Mouse (Mus musculus): ENCODE data around the gene Plekhg5. TPM values are rescaled to one million over a fixed set of nuclear protein-coding genes. Genes with fewer than 3 reads are reported as not detected.

The Plekhg5 gene
- polyA plus RNA-seq, 1 experiment from 2014 or later = 11.9 TPM

DNA sequence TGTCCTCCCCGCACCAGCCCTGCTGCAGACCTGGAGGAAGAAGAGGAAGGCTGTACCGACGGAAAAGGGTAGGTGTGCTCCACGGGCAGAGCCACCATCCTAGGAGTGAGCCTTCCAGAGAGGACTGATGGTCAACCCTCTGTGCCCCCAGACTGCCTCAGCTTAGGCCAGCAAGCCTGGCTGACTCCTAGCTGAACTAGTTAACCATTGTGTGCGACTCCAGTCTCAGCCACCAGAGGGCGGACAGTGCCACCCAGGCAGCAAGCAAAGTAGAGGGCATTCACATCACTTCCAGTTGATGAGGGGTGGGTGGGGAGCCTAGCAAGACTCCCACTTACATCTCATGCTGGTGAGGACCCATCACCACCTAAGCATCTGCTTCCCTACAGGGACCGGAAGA lies 30.7 kb downstream of the Plekhg5 start:
- Histone ChIP-seq H3K9ac (no peak overlapping the region), H3K9me3 (no peaks in the 10 kb centered on the region), H3K27ac (no peak overlapping the region), H3K27me3 (replicated peaks) (no peaks in the 10 kb centered on the region), H3K4me3 (replicated peaks) (no peak overlapping the region), H3K4me1 (peaks cover 22% of the 10 kb centered on the region), H3K4me2 (no peak overlapping the region), H3K36me3 (peaks cover 16% of the 10 kb centered on the region; the same call in 1 of the 2 replicates)
- WGBS = 46% methylated on average over 7 of the region's 7 CpGs
- no peak for ATAC-seq (ENCODE audit: insufficient read depth, low FRiP score, low read depth)

GRCm38 (mm10) chr4:152106746-152107145 lies 34.4 kb downstream of the Plekhg5 start:
- Histone ChIP-seq H3K36me3 (peaks cover 27% of the 10 kb centered on the region; the same call in 1 of the 2 replicates), H3K4me1 (peaks cover 16% of the 10 kb centered on the region), H3K9me3 (no peaks in the 10 kb centered on the region), H3K27ac (0 out of 2 replicates have a peak overlapping the region, but pooled peaks have one; percentile 6), H3K9ac (no peak overlapping the region), H3K27me3 (replicated peaks) (no peaks in the 10 kb centered on the region), H3K4me3 (replicated peaks) (no peak overlapping the region), H3K4me2 (no peak overlapping the region)
- ATAC-seq (ENCODE audit: insufficient read depth, low FRiP score, low read depth) = no peak
- 69% methylated on average over 9 of the region's 9 CpGs for WGBS

DNA sequence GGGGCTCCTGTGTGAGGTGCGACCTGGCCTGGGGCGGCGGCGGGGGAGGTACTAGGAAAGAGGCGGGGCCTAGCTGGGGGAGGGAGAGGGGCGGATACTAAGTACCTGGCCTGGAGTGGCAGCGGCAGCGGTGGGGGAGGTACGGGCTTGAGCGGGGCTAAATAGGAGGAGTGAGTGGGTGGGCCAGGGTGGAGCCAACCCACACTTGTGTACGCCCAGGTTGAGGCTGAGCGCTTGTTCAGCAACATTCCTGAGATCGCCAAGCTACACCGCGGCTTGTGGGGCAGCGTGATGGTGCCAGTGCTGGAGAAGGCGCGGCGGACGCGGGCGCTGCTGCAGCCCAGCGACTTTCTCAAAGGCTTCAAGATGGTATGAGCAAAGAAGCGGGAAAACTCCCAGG lies 35.2 kb downstream of the Plekhg5 start:
- Histone ChIP-seq H3K9me3 (no peaks in the 10 kb centered on the region), H3K4me1 (peaks cover 16% of the 10 kb centered on the region), H3K27ac (peak overlapping the region; percentile 78), H3K9ac (no peak overlapping the region), H3K36me3 (peaks cover 20% of the 10 kb centered on the region; the same call in 1 of the 2 replicates), H3K4me3 (replicated peaks) (peak overlapping the region; percentile 29), H3K27me3 (replicated peaks) (no peaks in the 10 kb centered on the region), H3K4me2 (peak overlapping the region; percentile 57)
- peak; percentile 88 for ATAC-seq (ENCODE audit: insufficient read depth, low FRiP score, low read depth)
- 13% methylated on average over 24 of the region's 24 CpGs for WGBS

DNA sequence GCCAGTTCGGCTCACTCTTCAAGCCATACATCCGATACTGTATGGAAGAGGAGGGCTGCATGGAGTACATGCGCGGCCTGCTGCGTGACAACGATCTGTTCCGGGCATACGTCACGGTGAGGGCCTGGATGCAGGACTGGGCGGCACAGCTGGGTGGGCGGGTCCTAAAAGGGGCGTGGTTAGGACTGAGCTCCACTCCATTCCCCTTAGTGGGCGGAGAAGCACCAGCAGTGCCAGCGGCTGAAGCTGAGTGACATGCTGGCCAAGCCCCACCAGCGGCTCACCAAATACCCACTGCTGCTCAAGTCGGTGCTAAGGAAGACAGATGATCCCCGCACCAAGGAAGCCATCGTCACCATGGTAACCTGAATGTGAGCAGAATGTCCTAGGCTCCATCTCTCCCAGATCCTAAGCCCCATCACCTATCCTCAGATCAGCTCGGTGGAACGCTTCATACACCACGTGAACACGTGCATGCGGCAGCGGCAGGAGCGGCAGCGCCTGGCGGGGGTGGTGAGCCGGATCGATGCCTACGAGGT lies 35.7 kb downstream of the Plekhg5 start:
- peak; percentile 91 for ATAC-seq (ENCODE audit: insufficient read depth, low FRiP score, low read depth)
- H3K4me1 ChIP-seq = peaks cover 16% of the 10 kb centered on the region
- no peaks in the 10 kb centered on the region for H3K27me3 ChIP-seq (replicated peaks)
- no peaks in the 10 kb centered on the region for H3K9me3 ChIP-seq
- peak overlapping the region; percentile 29 for H3K4me3 ChIP-seq (replicated peaks)
- H3K36me3 ChIP-seq = peaks cover 20% of the 10 kb centered on the region; the same call in 1 of the 2 replicates
- peak overlapping the region; percentile 57 for H3K4me2 ChIP-seq
- 22% methylated on average over 30 of the region's 30 CpGs for WGBS
- peak overlapping the region; percentile 78 for H3K27ac ChIP-seq
- H3K9ac ChIP-seq = no peak overlapping the region

DNA sequence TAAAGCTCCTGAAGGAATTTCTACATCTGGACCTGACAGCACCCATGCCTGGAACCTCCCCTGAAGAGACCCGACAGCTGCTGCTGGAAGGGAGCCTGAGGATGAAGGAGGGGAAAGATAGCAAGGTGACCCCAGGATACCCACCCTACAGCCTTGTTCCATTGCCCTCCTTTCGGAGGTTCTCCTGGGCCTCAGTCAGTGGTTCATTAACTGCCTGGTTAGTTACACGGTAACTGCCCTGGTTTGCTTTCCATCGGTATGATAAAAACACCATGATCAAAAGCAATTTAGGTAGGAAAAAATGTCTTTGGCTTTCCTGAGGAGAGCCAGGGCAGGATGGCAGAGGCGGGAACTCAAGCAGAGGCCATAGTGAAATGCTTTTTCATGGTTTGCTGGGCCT lies 36.4 kb downstream of the Plekhg5 start:
- peak overlapping the region; percentile 57 for H3K4me2 ChIP-seq
- H3K4me1 ChIP-seq = peaks cover 16% of the 10 kb centered on the region
- no peaks in the 10 kb centered on the region for H3K9me3 ChIP-seq
- WGBS = 87% methylated on average over 5 of the region's 5 CpGs
- ATAC-seq (ENCODE audit: insufficient read depth, low FRiP score, low read depth) = no peak
- H3K4me3 ChIP-seq (replicated peaks) = no peak overlapping the region
- no peaks in the 10 kb centered on the region for H3K27me3 ChIP-seq (replicated peaks)
- H3K27ac ChIP-seq = no peak overlapping the region
- H3K36me3 ChIP-seq = peaks cover 22% of the 10 kb centered on the region; the same call in 1 of the 2 replicates
- no peak overlapping the region for H3K9ac ChIP-seq

DNA sequence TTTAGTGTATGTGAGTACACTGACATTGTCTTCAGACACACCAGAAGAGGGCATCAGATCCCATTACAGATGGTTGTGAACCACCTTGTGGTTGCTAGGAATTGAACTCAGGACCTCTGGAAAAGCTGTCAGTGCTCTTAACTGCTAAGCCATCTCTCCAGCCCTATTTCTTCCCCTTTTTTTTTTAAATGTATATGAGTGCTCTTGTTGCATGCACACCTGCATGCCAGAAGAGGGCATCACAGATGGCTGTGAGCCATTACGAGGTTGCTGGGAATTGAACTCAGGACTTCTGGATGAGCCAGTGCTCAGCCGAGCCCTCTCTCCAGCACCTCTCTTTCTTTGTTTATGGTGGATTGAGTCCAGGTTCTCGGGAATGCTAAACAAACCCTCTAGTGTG lies 37.2 kb downstream of the Plekhg5 start:
- no peaks in the 10 kb centered on the region for H3K9me3 ChIP-seq
- peaks cover 16% of the 10 kb centered on the region for H3K4me1 ChIP-seq
- no peak overlapping the region for H3K27ac ChIP-seq
- H3K4me2 ChIP-seq = no peak overlapping the region
- peaks cover 26% of the 10 kb centered on the region; the same call in 1 of the 2 replicates for H3K36me3 ChIP-seq
- H3K27me3 ChIP-seq (replicated peaks) = no peaks in the 10 kb centered on the region; the same call in 1 of the 2 replicates
- no peak overlapping the region for H3K4me3 ChIP-seq (replicated peaks)
- H3K9ac ChIP-seq = no peak overlapping the region
- no peak for ATAC-seq (ENCODE audit: insufficient read depth, low FRiP score, low read depth)
- 71% methylated on average over 3 of the region's 3 CpGs for WGBS

GRCm38 (mm10) chr4:152110689-152111088 lies 38.4 kb downstream of the Plekhg5 start:
- Histone ChIP-seq H3K4me3 (replicated peaks) (no peak overlapping the region), H3K4me1 (peaks cover 26% of the 10 kb centered on the region), H3K27ac (no peak overlapping the region), H3K4me2 (no peak overlapping the region), H3K9me3 (no peaks in the 10 kb centered on the region), H3K27me3 (replicated peaks) (peaks cover 5% of the 10 kb centered on the region; the same call in 1 of the 2 replicates), H3K36me3 (peaks cover 26% of the 10 kb centered on the region; the same call in 1 of the 2 replicates), H3K9ac (no peak overlapping the region)
- 73% methylated on average over 4 of the region's 4 CpGs for WGBS
- no peak for ATAC-seq (ENCODE audit: insufficient read depth, low FRiP score, low read depth)

- Histone ChIP-seq H3K27ac (no peak overlapping the region), H3K4me1 (peaks cover 35% of the 10 kb centered on the region), H3K4me2 (no peak overlapping the region), H3K27me3 (replicated peaks) (peaks cover 15% of the 10 kb centered on the region; the same call in 1 of the 2 replicates), H3K36me3 (peaks cover 22% of the 10 kb centered on the region; the same call in 1 of the 2 replicates), H3K9me3 (no peaks in the 10 kb centered on the region), H3K4me3 (replicated peaks) (no peak overlapping the region), H3K9ac (no peak overlapping the region)
- ATAC-seq (ENCODE audit: insufficient read depth, low FRiP score, low read depth) = no peak
- WGBS = 77% methylated on average over 9 of the region's 9 CpGs
Observed at GRCm38 (mm10) chr4:152112329-152112728, 40.0 kb downstream of the Plekhg5 start.

DNA sequence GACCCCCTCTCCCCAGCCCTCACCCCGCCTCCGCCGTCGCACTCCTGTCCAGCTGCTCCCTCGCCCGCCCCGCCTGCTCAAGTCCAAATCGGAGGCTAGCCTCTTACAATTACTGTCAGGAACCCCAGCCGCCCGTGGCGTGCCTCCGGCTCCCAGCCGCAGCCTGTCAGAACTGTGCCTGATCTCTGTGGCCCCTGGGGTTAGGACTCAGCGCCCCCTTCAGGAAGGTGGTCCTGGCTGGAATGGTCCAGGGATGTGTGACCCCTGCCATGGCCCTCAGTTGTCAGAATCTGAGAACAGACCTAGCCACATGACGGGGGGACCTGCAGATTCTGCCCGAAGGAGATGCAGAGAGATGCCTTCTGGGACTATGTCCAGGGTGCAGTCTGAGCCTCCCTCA lies 41.8 kb downstream of the Plekhg5 start:
- peaks cover 25% of the 10 kb centered on the region for H3K4me1 ChIP-seq
- H3K27ac ChIP-seq = no peak overlapping the region
- no peak overlapping the region for H3K4me2 ChIP-seq
- no peak for ATAC-seq (ENCODE audit: insufficient read depth, low FRiP score, low read depth)
- no peak overlapping the region for H3K4me3 ChIP-seq (replicated peaks)
- 76% methylated on average over 16 of the region's 16 CpGs for WGBS
- H3K27me3 ChIP-seq (replicated peaks) = peaks cover 32% of the 10 kb centered on the region
- no peak overlapping the region for H3K9ac ChIP-seq
- peaks cover 19% of the 10 kb centered on the region; the same call in 1 of the 2 replicates for H3K36me3 ChIP-seq
- H3K9me3 ChIP-seq = no peaks in the 10 kb centered on the region

GRCm38 (mm10) chr4:152115921-152116612 lies 43.8 kb downstream of the Plekhg5 start, which contains the start of gene Tnfrsf25:
Tnfrsf25 (plus strand) TSS chr4:152115934.
- ATAC-seq (ENCODE audit: insufficient read depth, low FRiP score, low read depth) = no peak
- Histone ChIP-seq H3K4me3 (replicated peaks) (peak within 1 kb of the TSS; percentile 19; the same call in 1 of the 2 replicates), H3K4me2 (peak within 1 kb of the TSS; percentile 42), H3K9ac (no peak within 1 kb of the TSS), H3K27ac (no peak within 1 kb of the TSS), H3K36me3 (peaks cover 11% of the 10 kb centered on the region; the same call in 1 of the 2 replicates), H3K27me3 (replicated peaks) (peaks cover 52% of the 10 kb centered on the region), H3K9me3 (no peaks in the 10 kb centered on the region), H3K4me1 (peaks cover 42% of the 10 kb centered on the region)
- 8% methylated on average over 30 of the region's 30 CpGs for WGBS

DNA sequence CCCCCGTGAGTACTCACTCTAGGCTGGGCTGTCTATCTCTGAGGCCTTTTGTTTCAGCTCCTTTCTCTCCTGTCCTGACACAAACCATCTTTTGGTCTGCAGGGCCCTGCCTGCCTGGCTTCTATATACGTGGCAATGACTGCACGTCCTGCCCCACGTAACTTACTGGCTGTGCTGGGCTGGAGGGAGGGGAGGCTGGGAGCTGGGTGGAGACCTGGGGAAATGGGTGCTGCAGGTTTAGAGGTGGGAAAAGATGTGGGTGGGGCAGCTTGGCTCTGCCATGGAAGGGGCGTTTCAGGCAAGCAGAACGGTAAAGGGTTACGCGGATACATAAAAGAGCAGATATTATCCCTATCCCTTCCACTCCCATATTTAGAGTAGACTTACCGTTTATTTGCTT lies 45.2 kb downstream of the Plekhg5 start:
- peaks cover 47% of the 10 kb centered on the region for H3K4me1 ChIP-seq
- no peak overlapping the region for H3K4me2 ChIP-seq
- peaks cover 11% of the 10 kb centered on the region; the same call in 1 of the 2 replicates for H3K36me3 ChIP-seq
- no peak overlapping the region for H3K27ac ChIP-seq
- ATAC-seq (ENCODE audit: insufficient read depth, low FRiP score, low read depth) = peak; percentile 64
- H3K4me3 ChIP-seq (replicated peaks) = no peak overlapping the region
- H3K9me3 ChIP-seq = no peaks in the 10 kb centered on the region
- peaks cover 62% of the 10 kb centered on the region for H3K27me3 ChIP-seq (replicated peaks)
- H3K9ac ChIP-seq = no peak overlapping the region
- WGBS = 59% methylated on average over 9 of the region's 9 CpGs

Data from stomach, embryonic 15.5 days (tissue).